Mouse (Mus musculus) liver, postnatal 0 days (tissue): ENCODE results near the gene Kcnab2. TPM values are rescaled to one million over a fixed set of nuclear protein-coding genes. Genes with fewer than 3 reads are reported as not detected.

Experiments used
- ATAC-seq: fragments of 200-750 bp; cut with Nextera tagmentation; 2 replicates; pipeline ENCODE4 v1.8.0; 2017; ENCODE audit warnings: mild to moderate bottlenecking, moderate library complexity
- DNase-seq: peaks from one replicate; pipeline ENCODE4 v3.0.0-alpha.2; 2016
- H3K27ac ChIP-seq: fragments of 300-500 bp; sonication (generic); 2 replicates; pipeline ENCODE4 v1.5.1; 2014; ENCODE audit warnings: antibody characterized with exemption, moderate library complexity, mild to moderate bottlenecking, low read depth
- H3K27me3 ChIP-seq: fragments of 300-500 bp; sonication (generic); 2 replicates; pipeline ENCODE4 v1.6.1; 2014; ENCODE audit warnings: low read length, control low read depth, mixed read lengths; ENCODE audit not compliant: insufficient read depth
- H3K36me3 ChIP-seq: fragments of 300-500 bp; sonication (generic); replicated peaks from 2 replicates; pipeline ENCODE4 v1.6.1; 2014; ENCODE audit warnings: mild to moderate bottlenecking, control low read depth, low read length, moderate library complexity, mixed read lengths; ENCODE audit not compliant: insufficient read depth
- H3K4me1 ChIP-seq: fragments of 300-500 bp; sonication (generic); 2 replicates; pipeline ENCODE4 v1.6.1; 2014; ENCODE audit warnings: antibody characterized with exemption, mild to moderate bottlenecking, control low read depth; ENCODE audit not compliant: insufficient read depth
- H3K4me2 ChIP-seq: fragments of 300-500 bp; sonication (generic); 2 replicates; pipeline ENCODE4 v1.6.1; 2014; ENCODE audit warnings: low read depth, mild to moderate bottlenecking, low read length, moderate library complexity, mixed read lengths
- H3K4me3 ChIP-seq: fragments of 300-500 bp; sonication (generic); 2 replicates; pipeline ENCODE4 v1.5.1; 2014; ENCODE audit warnings: low read depth, low read length
- H3K9ac ChIP-seq: fragments of 300-500 bp; sonication (generic); replicated peaks from 2 replicates; pipeline ENCODE4 v1.6.1; 2014; ENCODE audit warnings: mild to moderate bottlenecking, moderate library complexity
- H3K9me3 ChIP-seq: fragments of 300-500 bp; sonication (generic); 2 replicates; pipeline ENCODE4 v1.6.1; 2016; ENCODE audit warnings: mild to moderate bottlenecking, control low read depth, low read length, mixed read lengths
- CTCF ChIP-seq: sonication (generic); IDR thresholded peaks from 2 replicates; pipeline ENCODE4 v1.5.1; 2016; ENCODE audit warnings: antibody characterized with exemption, low read depth
- EP300 ChIP-seq: IDR thresholded peaks from 2 replicates; pipeline ENCODE4 v1.6.1; 2016; ENCODE audit warnings: antibody characterized with exemption, low read depth, mild to moderate bottlenecking
- WGBS: fragments of 180-500 bp; shearing (Covaris S2); extraction: QIAGEN DNeasy Blood & Tissue Kit; methylation state at CpG from one replicate; pipeline ENCODE4 v1.1.7; 2014; ENCODE audit not compliant: insufficient replicate concordance; 5-methylcytosine and 5-hydroxymethylcytosine counted together
- polyA plus RNA-seq: library from polyadenylated mRNA; unstranded; fragments of >200 nt; fragmentation: Nextera tagmentation; extraction: Ambion mirVana; gene quantifications from 2 replicates; pipeline ENCODE4 v1.2.1, GENCODE M21; 2015

The Kcnab2 gene
- polyA plus RNA-seq, 1 experiment from 2014 or later = 6.7 TPM

- H3K4me3 ChIP-seq = no peak overlapping the region
- no peaks in the 10 kb centered on the region for H3K9me3 ChIP-seq
- peaks cover 2% of the 10 kb centered on the region; the same call in 1 of the 2 replicates for H3K4me1 ChIP-seq
- ATAC-seq (no peak), DNase-seq (no peak)
- TF ChIP-seq CTCF = no peak
- TF ChIP-seq EP300 = no peak
- H3K4me2 ChIP-seq = no peak overlapping the region
- H3K36me3 ChIP-seq = no peaks in the 10 kb centered on the region
- no peak overlapping the region for H3K27ac ChIP-seq
- no peak overlapping the region for H3K9ac ChIP-seq
- WGBS = 17% methylated on average over 11 of the region's 11 CpGs
- 0 out of 2 replicates have a peak, but pooled peaks cover 4% of the 10 kb centered on the region for H3K27me3 ChIP-seq
Observed at GRCm38 (mm10) chr4:152359700-152360099, 118.0 kb downstream of the Kcnab2 start.

- TF ChIP-seq EP300 (no peak), CTCF (no peak)
- 74% methylated on average over 7 of the region's 7 CpGs for WGBS
- no peak overlapping the region for H3K4me2 ChIP-seq
- no peaks in the 10 kb centered on the region for H3K9me3 ChIP-seq
- H3K4me3 ChIP-seq = no peak overlapping the region
- no peaks in the 10 kb centered on the region for H3K36me3 ChIP-seq
- ATAC-seq (no peak), DNase-seq (no peak)
- 0 out of 2 replicates have a peak, but pooled peaks cover 11% of the 10 kb centered on the region for H3K27me3 ChIP-seq
- H3K4me1 ChIP-seq = no peaks in the 10 kb centered on the region
- no peak overlapping the region for H3K27ac ChIP-seq
- H3K9ac ChIP-seq = no peak overlapping the region
Observed at GRCm38 (mm10) chr4:152355672-152356071, 122.0 kb downstream of the Kcnab2 start.

GRCm38 (mm10) chr4:152353886-152354637, 123.6 kb downstream of the Kcnab2 start:
- Histone ChIP-seq H3K4me3 (no peak overlapping the region), H3K4me1 (no peaks in the 10 kb centered on the region), H3K27me3 (peaks cover 19% of the 10 kb centered on the region; the same call in 1 of the 2 replicates), H3K27ac (no peak overlapping the region), H3K36me3 (no peaks in the 10 kb centered on the region), H3K9me3 (no peaks in the 10 kb centered on the region), H3K4me2 (no peak overlapping the region), H3K9ac (no peak overlapping the region)
- TF ChIP-seq CTCF (no peak), EP300 (no peak)
- 67% methylated on average over 14 of the region's 14 CpGs for WGBS
- DNase-seq (no peak), ATAC-seq (no peak)

GRCm38 (mm10) chr4:152351422-152352305, 126.0 kb downstream of the Kcnab2 start:
- no peak for DNase-seq
- TF ChIP-seq CTCF = no peak
- TF ChIP-seq EP300 = no peak
- ATAC-seq = no peak
- Histone ChIP-seq H3K9me3 (no peaks in the 10 kb centered on the region), H3K9ac (no peak overlapping the region), H3K27ac (no peak overlapping the region), H3K27me3 (peaks cover 27% of the 10 kb centered on the region; the same call in 1 of the 2 replicates), H3K4me2 (no peak overlapping the region), H3K4me1 (no peaks in the 10 kb centered on the region), H3K4me3 (no peak overlapping the region), H3K36me3 (no peaks in the 10 kb centered on the region)
- WGBS = 19% methylated on average over 12 of the region's 14 CpGs

- Histone ChIP-seq H3K4me2 (no peak overlapping the region), H3K4me3 (no peak overlapping the region), H3K27ac (no peak overlapping the region), H3K9me3 (no peaks in the 10 kb centered on the region), H3K27me3 (peaks cover 27% of the 10 kb centered on the region; the same call in 1 of the 2 replicates), H3K9ac (no peak overlapping the region), H3K4me1 (no peaks in the 10 kb centered on the region), H3K36me3 (no peaks in the 10 kb centered on the region)
- ATAC-seq (no peak), DNase-seq (no peak)
- TF ChIP-seq CTCF (no peak), EP300 (no peak)
- WGBS = 25% methylated on average over 8 of the region's 8 CpGs
Observed at GRCm38 (mm10) chr4:152350722-152351421, 126.8 kb downstream of the Kcnab2 start.
